Mouse (Mus musculus) megakaryocyte, adult 5-6 weeks (primary cell): ENCODE measurements at regions not wholly inside any gene's neighbourhood (a gene's known extent, or its start where the extent isn't known, plus 50 kb on each side); places are given as distances from the start of the nearest gene placed in this dataset.

ENCODE experiments used
- ATAC-seq: 2 replicates; pipeline ENCODE4 v1.8.0; 2016; ENCODE audit warnings: mild to moderate bottlenecking, inconsistent platforms; ENCODE audit not compliant: poor library complexity, severe bottlenecking

DNA sequence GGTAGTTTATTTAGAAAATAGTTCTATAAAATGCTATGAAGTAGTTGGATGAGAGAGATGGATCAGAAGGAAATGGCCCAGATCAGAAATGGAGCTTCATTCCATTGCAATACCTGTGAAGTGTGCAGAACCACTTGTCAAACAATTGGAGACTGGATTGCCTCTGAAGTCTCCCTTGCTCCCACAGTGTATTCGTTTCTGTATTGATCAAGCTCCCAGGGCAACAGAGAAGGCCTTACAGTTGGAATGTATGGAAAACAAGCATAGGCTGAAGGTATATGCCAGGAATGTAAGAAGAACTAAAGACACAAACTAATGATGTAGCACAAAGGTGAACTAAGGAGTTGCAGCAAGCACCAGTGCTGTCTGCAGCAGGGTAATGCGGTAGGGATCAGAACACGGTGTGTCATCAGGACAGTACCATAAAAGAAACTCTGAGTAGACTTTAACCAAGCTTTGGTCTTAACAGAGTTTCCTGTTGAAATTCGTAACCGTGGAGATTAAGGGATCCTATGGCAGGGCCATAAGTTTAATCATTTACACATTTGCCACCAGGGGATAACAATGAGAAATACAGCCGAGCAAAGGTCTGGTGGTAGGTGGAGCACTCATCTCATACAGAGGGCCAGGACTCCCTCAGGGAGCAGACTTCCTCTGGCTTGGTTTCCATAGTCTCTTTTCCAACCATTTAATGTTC lies 732.9 kb upstream of the 2610301B20Rik start:
- ATAC-seq: no peak

DNA sequence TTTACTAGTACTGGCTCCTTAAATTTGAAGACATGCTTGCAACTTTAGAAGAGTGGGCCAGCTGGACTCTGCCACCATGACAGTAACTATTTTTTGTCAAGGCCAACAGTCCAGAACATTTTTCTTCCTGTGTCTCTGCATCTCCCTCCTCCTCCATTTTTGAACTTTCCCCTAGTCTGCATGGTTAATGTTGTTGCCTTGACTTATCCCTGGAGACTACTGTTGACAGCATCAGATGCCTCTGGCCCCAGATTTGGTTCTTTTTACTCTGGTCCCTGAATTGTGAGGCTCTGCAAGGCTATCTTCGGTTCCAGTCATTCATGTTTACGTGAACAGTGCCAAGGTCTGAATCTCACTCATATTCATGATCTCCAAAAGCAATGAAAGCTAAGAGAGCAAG lies 724.4 kb upstream of the 2610301B20Rik start:
- no peak for ATAC-seq

DNA sequence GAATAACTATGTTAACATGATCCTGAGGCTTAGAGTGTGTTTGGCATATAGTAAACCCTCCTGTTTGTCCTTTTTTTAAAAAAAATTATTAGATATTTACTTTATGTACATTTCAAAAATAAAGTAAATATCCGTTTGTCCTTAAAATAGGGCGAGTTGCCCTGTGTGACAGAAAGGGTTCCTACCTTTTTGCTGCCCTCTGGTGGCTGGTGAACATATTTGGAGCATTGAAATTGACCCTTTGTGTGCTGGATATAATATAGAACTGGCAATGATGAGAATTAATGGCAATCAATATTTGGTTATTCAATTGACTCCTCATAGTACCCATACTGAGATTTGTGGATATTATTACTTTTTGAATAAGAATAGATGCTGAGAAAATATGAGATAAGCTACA lies 723.8 kb upstream of the 2610301B20Rik start:
- no peak for ATAC-seq

DNA sequence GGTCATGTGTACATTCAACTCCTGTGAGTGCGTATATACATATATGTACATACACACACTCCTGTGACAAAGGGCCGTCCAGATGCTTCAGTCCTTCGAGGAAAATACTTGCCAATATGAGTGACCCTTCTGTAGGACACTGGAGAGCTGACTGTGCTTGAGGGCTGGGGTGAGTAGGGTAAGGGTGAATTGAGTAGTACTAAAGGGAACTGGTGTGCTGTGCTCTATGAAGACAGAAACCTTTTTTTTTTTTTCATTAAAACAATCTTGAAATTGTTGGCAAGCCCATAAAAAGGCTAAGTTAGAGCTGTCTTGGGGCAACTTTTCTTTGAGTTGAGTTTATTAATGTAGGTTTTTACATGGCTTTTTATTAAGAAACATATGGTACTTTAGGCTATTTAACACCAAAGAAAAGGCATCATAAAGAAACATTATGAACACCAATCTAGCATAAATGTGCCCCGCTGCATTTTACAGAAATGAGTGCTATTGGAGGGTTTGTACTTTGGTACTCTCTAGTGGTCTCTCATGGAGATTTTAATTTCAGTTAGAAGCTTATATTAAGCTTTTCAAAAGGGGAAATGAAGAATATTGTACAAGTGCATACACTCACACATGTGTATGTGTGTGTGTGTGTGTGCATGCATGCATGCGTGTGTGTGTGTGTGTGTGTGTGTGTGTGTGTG lies 718.5 kb upstream of the 2610301B20Rik start:
- ATAC-seq: no peak

DNA sequence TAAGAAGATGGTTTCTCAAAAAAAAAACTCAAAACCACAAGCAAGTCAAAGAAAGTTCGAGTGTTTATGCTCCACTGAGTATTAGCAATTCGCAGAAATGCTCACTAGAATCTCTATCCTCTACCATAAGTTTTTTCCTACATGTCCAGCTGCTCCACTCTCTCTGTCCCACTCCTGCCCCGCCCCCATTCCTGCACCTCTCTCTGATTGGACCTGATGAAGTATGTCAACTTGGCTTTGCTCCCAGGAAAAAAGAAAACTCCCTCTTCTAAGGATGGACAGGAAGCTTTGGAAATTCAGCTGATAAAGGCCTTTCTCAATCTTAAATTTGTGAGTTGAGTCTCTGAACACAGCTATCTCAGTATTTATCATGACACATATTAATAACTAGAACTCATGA lies 684.4 kb upstream of the 2610301B20Rik start:
- no peak for ATAC-seq

DNA sequence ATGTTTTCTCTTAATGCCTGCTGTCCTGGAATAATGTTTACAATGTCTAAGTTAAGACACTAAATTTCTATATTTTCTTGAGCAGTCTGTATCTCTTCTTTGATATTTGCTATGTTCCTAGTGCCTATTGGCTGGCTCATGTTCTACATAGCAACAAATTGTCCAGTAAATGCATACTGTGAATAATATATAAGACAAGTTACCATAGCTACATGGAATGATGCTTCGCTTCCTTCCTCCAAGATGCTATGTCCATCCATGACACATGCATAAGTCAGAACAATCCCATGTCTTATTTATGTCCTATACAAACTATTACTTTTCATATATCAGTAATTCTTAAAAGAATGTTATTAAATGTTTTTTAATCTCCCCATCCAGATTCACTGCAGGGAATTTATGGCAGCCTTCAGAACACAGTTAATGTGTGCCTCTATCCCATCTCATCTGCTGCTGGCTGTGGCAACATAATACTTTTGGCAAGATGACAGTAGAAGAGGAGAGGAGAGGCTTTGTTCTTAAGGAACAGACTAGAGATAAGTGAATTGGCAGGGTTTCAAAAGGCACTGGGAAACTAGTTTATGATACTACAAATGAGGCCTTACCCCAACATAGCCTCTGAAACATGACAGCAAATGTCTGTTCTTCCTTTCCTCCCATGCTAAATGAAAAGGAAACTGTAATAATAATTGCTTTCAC lies 676.9 kb upstream of the 2610301B20Rik start:
- no peak for ATAC-seq

DNA sequence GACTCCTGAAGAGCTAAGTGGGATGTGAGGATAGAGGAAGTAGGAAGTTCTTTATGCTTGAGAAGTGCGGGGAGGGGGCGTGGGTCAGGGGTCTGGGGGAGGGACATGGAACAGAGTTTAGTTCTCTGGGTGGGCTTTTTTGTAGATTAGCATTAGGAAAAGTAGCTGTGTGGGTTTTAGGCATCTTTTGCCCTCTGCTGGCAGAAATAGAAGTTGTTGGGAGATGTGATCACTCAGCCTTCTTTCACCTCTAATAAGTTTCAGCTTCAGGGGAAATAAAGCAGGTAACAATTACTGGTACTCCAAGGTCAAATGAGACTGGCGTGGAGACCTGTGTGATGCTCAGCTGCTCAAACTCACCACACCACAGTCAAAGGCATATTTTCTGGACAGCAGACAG lies 672.5 kb upstream of the 2610301B20Rik start:
- no peak for ATAC-seq

DNA sequence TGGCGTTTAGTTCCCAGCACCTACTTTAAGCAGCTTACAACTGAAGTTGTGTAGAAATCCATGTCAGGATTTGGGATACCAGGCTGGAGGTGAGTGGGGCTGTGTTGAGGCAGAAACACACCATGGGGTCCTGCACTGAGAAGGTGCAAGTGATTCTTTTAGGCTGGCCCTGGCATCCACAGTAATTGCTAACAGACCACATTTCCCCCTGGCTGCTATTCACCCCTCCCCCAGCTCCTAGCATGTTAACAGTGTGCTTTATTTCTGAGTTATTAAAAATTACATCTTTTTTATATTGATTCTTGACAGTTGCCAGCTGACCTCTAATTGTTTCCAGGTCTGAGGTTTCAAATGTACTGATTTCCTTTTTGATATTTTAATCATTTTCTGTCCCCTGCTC lies 670.1 kb upstream of the 2610301B20Rik start:
- ATAC-seq: no peak

DNA sequence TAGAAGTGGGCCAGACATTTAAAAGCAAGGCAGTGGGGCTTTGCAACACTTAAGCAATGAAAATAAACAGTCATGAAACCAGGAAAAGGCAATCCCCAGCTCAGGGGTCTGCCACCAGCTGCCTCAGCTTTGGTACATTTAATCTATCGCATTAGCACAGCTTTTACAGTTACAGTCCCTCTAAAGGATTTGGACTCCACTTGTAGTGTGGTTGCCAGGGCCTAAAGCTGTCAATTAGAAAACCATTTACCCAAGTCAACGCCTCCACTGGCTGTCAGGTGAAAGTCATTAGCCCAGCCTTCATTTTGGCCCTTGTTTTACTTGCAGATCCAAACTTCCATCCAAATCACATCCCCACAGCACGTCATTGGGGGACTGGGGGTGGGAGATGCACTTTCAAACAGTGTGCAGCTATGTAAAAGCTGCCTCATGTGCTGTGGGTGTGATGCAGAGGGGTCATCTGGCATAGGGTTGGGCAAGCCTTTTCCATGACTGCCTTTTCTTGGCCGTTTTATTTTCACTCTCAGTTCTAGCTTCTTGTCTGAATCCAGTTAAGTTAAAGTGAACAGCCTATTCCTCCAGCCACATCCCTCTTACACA lies 664.9 kb upstream of the 2610301B20Rik start:
- ATAC-seq: no peak

DNA sequence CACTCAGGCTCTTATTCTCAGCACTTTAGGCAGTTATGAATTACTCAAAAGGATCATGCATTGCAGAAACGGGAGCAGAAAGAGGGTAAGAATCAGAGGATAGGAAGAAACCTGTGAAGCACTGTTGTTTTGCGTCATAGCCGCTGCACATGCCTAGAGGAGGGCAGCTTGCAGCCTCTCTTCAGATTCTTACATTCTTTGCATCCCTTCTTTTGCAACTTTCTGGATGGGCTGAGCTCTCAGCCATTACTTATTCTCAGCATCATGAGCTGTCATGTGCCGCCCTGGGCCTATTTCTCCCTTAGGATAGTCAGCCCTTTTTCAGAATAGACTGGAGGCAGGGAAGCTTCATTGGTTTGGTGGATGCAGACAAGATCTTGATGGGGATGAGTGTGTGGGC lies 663.0 kb upstream of the 2610301B20Rik start:
- ATAC-seq: no peak

DNA sequence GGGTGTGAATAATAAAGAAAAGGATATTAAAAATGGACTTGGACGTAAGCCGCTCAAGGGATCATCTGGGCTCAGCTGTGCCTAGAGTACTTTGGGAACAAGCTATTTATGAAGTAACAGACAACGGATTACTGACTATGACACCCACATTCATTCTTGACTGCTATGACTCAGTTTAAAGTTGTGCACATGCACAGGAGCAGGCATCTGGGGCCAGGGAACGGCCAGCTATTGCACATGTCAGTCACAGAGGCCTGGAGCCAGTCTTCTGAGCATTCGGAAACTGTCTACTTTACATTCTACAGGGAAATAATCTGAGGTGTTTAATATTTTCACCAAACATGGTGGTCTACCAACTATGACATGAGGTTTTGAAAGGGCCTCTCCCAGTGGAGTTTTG lies 639.0 kb upstream of the 2610301B20Rik start:
- no peak for ATAC-seq

DNA sequence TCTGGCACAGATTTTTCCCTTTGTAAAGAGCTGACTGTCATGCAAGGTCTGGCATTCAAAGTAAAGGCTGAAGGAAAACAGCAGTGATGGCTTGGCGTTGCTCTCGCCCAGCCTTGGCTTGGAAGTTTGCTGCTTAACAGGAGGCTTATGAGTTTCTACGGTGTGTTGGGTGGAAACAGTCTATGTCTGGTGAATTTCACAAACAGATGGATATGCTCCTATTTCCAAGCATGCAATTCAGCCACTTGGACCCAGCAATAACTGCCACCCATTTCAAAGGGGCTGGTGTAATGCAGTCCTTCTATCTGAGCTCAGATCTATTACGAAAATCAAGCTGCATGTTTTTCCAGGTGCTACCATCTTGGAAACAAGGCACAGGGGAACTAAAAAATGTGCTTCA lies 632.2 kb upstream of the 2610301B20Rik start:
- no peak for ATAC-seq

DNA sequence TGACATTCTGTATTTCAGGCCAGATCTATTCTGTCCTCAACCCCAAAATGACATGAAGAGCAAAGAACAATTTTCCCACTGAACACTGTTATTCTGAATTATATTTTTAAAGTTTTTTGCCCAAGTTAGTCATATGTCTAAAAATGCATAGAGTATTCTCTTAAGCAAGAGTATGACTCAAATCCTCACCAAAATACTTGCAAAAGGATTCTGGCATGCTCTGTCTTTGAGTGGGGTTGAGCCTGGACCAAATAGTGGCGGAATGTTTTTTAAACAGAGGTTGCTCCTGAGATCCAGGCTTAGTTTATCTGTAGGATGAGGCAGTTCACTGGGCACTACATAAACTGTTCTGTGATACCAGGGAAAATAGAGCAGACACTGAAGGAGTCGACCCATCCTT lies 631.4 kb upstream of the 2610301B20Rik start:
- no peak for ATAC-seq

DNA sequence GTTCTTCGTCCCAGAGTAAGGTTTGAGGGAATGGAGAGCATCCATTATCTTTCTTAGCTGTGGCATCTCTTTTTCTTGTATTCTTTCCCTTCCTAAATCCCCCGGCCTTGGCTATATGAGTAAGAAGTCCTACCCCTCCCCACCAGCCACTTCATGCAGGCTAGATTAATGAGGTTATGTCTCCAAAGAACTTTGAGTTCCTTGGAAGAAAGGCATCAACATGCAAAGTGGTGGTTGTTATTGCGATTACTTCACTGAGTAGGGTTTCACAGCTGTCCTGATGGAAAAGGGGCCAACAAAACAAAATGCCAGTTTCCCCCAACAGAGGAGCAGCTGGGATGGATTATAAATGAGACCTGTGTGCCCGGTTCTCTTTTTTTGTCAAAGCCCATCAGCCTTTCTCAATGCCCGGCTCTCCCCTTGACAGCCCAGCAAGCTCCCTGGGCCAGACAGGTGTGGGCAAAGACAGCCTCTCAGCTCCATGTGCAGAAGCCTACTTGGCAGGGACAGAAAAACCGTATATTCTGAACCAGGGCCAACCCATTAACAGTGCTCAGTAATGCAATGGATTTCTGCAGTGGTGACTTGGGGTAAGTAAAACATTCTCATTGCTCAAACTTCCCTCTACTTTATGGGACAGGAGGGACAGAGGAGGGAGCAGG lies 620.1 kb upstream of the 2610301B20Rik start:
- no peak for ATAC-seq

DNA sequence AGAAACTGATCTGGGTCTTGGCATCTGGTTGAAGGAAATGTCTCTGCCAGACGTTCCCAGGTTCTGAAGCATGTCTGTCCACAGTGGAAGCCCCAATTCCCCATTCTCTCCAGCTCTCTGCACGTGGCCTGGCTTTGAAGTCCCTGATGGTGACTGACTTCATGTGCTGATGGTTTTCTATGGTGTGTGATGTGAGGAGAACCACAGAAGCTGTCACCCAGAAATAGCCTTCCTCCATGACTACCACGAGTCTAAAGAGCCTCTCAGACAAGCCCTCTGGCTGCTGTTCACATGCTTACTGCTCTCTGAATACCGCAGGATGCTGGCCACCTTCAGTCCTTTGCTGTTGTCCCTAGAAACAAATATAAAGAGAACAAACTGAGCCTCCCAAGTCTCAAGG lies 616.8 kb upstream of the 2610301B20Rik start:
- ATAC-seq: no peak

DNA sequence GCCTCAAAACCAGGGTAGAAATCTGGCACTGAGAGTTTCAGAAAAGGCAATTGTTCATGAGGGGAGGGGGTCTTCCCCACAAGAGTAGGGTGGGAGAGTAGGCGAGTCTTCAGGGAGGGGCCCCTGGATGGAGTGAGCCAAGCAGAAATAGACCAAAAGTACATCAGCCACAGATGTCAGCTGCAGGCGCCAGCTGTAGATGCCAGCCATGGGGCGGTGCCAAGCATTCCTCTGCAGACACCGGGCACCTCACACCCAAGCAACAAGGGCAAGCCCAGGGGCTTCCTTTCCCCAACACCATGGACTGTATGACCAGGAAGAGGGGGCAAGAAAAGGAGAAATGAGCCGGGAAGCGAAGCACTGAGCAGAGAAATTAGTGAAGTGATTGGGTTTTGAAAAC lies 613.9 kb upstream of the 2610301B20Rik start:
- no peak for ATAC-seq

DNA sequence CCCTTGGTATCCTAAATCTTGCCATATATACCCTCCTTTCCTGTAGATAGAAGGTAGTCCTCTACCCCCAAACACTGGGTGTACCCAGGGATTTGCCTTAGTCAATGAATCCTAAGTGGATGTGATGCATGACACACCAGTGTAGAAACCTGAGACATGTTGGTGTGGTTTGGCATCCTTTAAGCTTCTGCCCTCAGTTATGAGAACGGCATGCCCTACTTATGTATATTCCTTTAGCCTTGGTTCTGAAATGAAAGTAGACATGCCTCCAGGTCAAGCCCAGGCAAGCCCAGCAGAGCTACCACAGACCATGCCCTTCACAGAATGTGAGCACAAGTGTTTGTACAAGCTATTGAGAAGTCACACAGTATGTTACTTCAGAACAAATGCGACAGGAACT lies 608.4 kb upstream of the 2610301B20Rik start:
- no peak for ATAC-seq

DNA sequence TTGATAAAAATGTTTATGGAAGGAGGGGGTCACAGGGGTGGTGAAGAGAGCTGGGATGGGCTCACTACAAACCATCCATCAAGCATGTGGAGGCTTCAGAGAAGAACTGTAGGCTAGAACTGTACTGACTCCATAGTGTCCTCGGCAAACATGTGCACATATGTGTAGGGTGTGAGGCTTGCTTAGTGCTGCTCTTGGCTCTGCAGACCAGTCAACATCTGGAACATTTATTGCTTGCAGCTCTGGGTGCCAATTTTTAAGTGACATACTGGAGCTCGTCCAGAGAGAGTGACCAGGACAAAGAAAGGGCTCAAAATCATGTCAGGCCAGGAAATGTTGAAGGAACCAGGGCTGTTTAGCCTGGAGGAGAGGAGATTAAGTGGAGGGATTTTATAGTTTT lies 588.7 kb upstream of the 2610301B20Rik start:
- ATAC-seq: no peak

DNA sequence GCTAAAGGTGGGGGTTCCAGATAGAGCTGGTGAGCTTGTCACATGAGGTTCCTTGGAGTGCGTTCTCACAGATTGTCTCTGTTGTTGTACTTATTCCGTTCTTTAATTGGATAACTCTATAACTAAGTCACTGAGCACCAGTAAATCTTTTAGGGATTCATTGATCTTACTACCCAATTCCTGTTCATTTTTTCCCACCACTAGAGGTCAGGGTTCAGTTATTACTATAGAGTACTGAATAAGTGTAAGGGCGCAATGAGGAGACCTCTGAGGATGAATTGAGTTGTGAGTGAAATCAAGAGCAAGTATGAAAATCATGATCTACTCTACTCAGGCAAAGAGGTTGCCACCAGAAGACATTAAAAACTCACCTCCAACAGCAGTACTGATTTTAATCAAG lies 584.0 kb upstream of the 2610301B20Rik start:
- no peak for ATAC-seq

DNA sequence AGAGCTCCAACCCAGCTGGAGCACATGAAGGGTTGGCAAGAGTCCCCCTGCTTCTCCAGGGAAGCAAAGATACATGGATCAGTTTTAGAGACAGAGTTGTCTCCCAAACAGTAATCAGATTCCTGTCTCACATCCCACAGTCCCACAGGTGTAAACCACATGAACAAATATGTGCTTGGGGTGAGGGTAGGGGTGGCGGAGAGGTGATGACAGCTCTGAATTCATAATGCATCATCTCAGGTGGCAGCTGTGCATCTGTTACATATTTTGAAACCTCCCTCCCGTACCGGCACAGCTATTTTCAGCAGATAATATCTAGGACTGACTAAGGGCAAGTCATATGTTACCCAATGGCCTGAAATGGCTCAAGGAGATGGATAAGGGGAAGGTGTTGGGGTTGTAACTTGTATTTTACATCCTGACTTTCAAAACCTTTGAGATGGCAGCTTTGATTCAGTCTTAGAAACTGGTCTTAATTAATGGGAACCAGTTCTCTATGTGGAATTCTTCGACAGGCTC lies 579.2 kb upstream of the 2610301B20Rik start:
- no peak for ATAC-seq

DNA sequence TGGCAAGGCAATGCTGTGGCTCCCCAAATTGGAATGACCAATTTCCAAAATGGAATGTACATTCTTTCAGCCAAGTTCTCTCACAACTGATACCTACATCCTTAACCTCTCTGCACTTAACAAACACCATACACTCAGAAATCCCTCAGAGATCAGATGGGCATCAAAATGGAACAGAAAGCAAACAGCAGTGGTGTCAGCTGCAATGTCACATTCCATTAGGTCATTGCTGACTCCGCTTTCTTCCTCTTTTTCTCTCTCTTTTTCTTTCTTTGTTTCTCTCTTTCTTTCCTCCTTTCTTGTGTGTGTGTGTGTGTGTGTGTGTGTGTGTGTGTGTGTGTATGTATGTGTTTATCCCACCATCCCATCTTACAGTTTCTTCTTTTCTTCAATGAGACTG lies 578.1 kb upstream of the 2610301B20Rik start:
- ATAC-seq: no peak
